Mouse (Mus musculus) 3T3-L1 (cell line): ENCODE measurements at regions not wholly inside any gene's neighbourhood (a gene's known extent, or its start where the extent isn't known, plus 50 kb on each side); places are given as distances from the start of the nearest gene placed in this dataset.

Source experiments
- DNase-seq: peaks from one replicate; pipeline ENCODE4 v3.0.0-alpha.2; 2015; ENCODE audit warnings: low read depth, low spot score

- DNase-seq = peak; percentile 87
Observed at GRCm38 (mm10) chr2:114260397-114261071, 59.3 kb upstream of the Zfp770 start.

GRCm38 (mm10) chr2:114259539-114259938, 58.3 kb upstream of the Zfp770 start:
- DNase-seq = no peak
